Mouse (Mus musculus) adrenal gland, postnatal 4 days (tissue): ENCODE results near the gene Umad1. TPM values are rescaled to one million over a fixed set of nuclear protein-coding genes. Genes with fewer than 3 reads are reported as not detected.

ENCODE experiments used
- DNase-seq, 2 experiments: peaks; one replicate each; pipeline ENCODE4 v3.0.0; 2021 to 2022; ENCODE audit warnings: low spot score in 2 of 2, mixed read lengths in 2 of 2
- total RNA-seq, 2 experiments: library from RNA; stranded (reverse); gene quantifications; 2 replicates each; pipeline ENCODE4 v1.2.3; 2021

Gene Umad1
- total RNA-seq, 2 experiments from 2014 or later: 13.1 to 16.5 TPM

- no peak for DNase-seq
Observed at GRCm38 (mm10) chr6:8469918-8470317, 210.8 kb downstream of the Umad1 start.

- DNase-seq: no peak
Observed at GRCm38 (mm10) chr6:8472125-8472524, 213.0 kb downstream of the Umad1 start.

GRCm38 (mm10) chr6:8472915-8473314 lies 213.8 kb downstream of the Umad1 start:
- no peak for DNase-seq

- no peak for DNase-seq
Observed at GRCm38 (mm10) chr6:8473498-8473897, 214.4 kb downstream of the Umad1 start.

- no peak for DNase-seq
Observed at GRCm38 (mm10) chr6:8474316-8474715, 215.2 kb downstream of the Umad1 start.

GRCm38 (mm10) chr6:8474820-8475219 lies 215.7 kb downstream of the Umad1 start:
- DNase-seq: no peak

GRCm38 (mm10) chr6:8479176-8479575 lies 220.1 kb downstream of the Umad1 start:
- DNase-seq: no peak

GRCm38 (mm10) chr6:8484437-8485275 lies 225.6 kb downstream of the Umad1 start:
- no peak for DNase-seq

- DNase-seq: no peak
Observed at GRCm38 (mm10) chr6:8485414-8486175, 226.5 kb downstream of the Umad1 start.

- no peak for DNase-seq
Observed at GRCm38 (mm10) chr6:8486391-8487043, 227.4 kb downstream of the Umad1 start.

GRCm38 (mm10) chr6:8487044-8487853 lies 228.2 kb downstream of the Umad1 start:
- DNase-seq: no peak

- no peak for DNase-seq
Observed at GRCm38 (mm10) chr6:8488249-8488648, 229.2 kb downstream of the Umad1 start.

GRCm38 (mm10) chr6:8489266-8489665 lies 230.2 kb downstream of the Umad1 start:
- DNase-seq: no peak

- no peak for DNase-seq
Observed at GRCm38 (mm10) chr6:8489938-8490585, 231.0 kb downstream of the Umad1 start.

- no peak for DNase-seq
Observed at GRCm38 (mm10) chr6:8492248-8492647, 233.2 kb downstream of the Umad1 start.

- DNase-seq: no peak
Observed at GRCm38 (mm10) chr6:8495109-8495826, 236.2 kb downstream of the Umad1 start.

GRCm38 (mm10) chr6:8495827-8496222 lies 236.7 kb downstream of the Umad1 start:
- no peak for DNase-seq

GRCm38 (mm10) chr6:8497234-8497867 lies 238.3 kb downstream of the Umad1 start:
- no peak for DNase-seq

- no peak for DNase-seq
Observed at GRCm38 (mm10) chr6:8497868-8498257, 238.8 kb downstream of the Umad1 start.
